Mouse (Mus musculus) embryo, embryonic 11.5 days (tissue): ENCODE results near the gene P2rx4.
"Not testable (repeated sequence)": the region's sequence is repeated elsewhere in the genome, so short reads cannot be mapped to it uniquely, and the experiment has no call there.

Source experiments
- DNase-seq: peaks from one replicate; pipeline ENCODE4 v3.0.0-alpha.2; 2012; ENCODE audit warnings: low read depth, low spot score

P2rx4 gene

DNA sequence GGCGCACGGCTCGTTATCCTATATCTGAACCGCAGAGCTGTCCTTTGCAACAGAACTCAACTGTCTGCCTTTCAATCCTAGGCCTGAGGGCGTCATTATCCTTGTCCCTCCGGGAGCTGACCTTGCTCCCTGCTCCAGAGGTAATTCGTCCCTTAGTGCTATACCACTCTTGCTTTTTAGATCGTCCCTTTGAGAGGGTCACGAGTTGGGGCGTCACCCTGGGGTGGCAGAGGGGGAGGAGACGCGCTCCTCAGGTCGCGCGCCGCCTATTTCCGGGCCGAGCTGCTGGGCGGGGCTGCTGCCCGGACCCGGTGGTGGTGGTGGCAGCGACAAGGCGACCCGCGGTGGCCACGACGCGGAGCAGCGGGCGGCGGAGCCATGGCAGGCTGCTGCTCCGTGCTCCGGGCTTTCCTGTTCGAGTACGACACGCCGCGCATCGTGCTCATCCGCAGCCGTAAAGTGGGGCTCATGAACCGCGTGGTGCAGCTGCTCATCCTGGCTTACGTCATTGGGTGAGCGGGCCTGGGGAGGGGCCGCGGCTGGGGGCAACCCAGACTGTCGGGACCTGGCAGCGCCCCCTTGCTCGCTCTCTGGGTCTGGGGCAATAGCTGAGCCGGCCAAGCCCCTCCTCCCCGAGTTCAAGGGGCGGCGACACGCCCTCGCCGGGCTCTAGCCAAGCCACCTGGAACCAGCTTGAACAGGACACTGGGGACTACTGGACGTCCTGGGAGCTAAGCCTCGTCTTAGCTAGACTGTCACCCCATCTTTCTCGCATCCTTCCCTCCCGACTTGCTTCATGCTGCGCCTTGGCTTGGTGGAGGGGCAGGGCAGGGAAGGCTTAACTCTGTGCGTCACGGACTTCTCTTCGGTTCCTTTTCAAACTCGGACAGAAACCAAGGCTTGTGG lies at the start of gene P2rx4:
P2rx4 (plus strand) TSS at position 269 of the 906 bp plus-strand sequence.
- DNase-seq, result peak; percentile 53

DNA sequence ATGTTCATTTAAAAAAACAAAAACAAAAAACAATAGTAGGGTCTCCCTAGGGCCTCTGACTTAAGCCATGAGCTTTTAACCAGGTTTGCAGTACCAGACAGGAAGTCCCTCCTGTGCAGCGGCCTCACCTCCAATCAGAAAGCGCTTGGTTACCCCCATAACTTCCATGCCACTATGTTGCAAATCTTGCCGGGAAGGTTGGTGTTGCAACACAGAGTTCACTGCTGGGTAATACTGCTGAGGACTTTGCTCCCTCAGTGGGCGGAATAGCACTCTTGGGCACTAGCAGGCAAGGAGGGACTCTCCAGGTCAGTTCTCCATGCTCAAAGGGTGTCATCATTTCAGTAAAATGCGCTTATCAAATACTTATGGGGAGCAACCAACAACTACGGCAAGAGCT lies 44.8 kb upstream of the P2rx4 start:
- no peak for DNase-seq

DNA sequence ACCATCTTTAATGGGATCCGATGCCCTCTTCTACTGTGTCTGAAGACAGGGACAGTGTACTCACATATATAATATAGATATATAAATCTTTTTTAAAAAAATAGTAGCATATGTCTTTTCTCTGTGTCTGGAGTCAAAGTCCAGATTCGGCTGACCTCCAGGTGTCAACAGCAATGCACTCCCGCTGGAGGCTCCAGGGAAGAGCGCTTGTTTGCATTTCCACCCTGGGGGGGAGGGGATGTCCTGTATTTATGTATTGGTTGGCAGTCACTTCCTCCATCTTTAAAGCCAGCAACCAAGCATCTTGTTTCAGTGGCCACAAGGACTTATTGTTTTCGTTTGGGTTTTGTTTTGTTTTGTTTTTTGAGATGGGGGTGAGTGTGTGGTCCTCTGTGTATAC lies 42.3 kb upstream of the P2rx4 start:
- no peak for DNase-seq

DNA sequence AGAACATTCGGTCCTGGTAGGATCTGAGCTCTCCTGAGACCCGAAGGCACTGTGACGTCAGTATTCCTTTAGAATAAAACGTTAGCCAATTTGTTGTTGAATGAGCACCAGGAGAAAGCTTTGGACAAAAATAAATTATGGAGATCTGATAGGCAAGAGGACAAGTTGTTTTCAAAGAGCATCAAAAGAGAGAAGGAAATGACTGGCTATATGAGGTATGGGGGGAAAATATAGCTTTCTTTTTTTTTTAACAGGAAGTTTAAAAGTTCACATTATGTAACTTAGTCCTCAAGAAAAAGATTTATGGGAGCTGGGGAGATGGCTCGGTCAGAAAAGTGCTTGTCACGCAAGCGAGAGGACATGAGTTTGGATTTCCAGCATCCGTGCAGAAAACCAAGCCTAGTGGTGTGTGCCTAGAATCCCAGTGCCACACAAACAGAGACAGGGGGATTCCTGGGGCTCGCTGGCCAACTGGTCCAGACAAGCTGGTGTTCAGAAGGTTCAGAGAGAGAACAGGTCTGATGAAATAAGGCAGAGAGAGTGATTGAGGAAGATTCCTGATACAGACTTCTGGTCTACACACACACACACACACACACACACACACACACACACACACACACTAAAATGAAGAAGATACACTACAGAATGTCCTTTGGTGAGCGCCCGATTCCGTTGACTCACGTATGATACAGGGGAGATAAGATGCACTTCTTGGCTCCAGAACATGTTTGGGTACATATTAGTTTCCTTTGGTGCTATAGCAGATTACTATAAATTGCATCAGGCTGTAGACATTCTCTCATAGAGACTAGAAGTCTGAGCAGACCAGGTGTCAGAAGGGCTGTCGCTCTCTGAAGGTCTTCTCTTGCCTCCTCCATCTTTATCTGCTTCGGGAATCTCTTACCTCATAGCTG lies 38.1 kb upstream of the P2rx4 start:
- DNase-seq, result no peak

DNA sequence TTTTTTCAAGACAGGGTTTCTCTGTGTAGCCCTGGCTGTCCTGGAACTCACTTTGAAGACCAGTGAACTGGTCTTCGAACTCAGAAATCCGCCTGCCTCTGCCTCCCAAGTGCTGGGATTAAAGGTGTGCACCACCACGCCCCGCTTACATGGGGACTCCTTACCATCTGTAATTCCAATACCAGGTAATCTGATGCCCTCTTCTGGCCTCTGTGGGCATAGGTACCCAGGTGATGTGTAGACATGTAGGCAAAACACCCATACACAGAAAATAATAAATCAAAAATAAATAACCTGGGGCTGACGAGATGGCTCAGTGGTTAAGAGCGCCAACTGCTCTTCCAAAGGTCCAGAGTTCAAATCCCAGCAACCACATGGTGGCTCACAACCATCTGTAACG lies 35.7 kb upstream of the P2rx4 start:
- not testable (repeated sequence) for DNase-seq

DNA sequence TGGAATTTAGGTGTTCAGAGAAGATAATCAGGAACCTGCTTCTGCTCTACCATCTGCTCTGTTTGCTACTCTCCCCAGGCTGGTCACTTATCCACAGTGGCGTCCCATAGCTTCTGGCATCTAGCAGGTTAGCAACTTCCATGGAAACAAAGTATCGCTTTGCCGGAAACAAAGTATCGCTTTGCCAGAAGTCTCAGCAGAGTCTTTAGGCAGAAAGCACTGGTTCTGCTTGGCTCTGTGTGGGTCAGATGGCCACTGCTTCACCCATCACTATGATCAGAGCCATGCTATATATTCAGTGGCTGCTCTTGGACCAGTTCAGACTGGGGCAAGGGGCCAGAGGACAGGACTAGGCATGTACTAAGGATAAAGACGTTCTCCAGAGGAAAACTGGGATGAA lies 35.0 kb upstream of the P2rx4 start:
- no peak for DNase-seq

DNA sequence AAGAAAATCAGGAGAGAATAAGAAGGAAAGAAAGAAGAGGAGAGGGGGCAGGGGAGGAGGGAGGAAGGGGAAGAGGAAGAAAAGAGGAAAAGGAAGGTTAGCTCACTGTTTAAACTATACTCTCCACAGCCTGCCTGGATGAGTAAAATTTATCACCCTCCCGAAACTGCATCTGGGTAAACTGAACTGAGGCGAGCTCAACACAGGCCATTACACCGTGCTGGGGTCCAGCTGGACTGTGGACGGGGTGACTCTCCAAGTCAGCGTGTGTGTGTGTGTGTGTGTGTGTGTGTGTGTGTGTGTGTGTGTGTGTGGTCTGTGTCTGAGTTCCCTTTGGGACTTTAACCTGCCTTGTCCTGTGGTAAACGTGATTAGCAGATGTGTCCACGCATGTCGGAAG lies 31.3 kb upstream of the P2rx4 start:
- no peak for DNase-seq

DNA sequence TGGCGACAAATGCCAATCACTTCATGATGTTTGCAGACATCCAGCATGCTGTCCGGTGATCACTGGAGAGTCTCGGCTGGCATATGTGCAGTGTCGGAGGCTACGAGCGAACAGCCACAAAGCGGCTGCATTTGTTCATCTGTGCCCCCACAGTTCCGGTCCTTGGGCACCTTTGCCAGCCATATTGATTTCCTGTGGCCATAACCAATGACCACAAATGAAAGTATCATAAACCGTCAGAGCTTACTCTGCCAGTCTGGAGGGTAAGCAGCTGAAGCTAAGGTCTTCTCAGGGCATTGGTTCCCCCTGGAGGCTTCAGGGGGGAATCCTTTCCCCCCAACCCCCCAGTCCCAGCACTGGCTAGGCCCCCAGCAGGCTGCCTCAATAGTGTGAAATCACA lies 29.4 kb upstream of the P2rx4 start:
- no peak for DNase-seq

DNA sequence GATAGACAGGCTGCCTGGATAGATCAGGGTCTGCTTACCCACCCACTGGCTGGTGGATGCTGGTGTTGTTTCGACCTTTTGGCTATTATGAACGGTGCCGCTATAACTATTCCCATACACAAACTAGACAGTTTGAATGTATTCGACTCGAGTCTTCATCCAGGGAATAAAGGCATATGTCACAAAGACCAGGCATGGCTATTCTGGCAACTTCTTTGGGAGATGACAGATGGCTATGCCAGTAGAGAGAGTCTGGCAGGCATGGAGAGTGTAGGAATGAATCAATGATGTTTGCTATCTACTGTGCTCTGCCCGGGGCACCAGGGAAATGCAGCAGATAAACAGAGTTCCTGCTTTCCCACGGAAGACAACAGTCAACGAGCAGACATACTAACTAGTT lies 27.5 kb upstream of the P2rx4 start:
- DNase-seq, result no peak

DNA sequence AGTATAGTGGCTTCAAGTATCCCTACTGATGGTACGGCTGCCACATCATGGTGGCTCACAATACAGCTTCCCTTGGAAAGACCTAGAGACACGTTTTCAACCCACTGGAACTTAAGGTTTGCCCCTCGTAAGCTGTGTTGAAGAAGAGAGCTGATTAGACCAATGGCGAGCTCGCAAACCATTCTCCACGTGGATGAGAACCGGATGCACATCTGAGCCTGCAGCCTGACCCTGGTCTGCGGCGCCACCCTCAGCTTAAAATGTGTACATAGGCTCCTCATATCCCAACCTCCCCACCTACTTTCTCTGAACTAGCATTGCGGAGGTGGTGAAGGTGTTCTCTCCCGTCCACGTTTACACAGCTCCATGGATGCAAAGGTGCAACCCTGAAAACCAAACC lies 26.1 kb upstream of the P2rx4 start:
- no peak for DNase-seq

DNA sequence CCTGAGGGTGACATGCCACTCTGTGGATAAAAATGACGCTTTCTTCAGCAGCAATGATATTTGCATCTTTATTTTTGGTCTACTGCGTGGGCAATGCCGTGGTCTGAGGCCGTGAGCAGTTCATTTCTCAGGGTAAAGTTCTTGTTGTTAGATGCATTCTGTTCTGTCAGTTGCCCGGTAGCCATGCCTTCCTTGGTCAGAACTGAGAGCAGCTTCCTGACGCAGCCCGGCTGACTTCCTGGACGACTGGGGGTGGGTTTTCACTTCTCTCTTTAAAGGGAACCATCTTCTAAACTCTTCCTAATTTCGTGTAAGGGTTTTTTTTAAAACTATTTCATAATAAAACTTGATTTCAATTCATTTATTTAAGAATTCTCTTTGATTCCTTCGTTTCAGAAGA lies 23.4 kb upstream of the P2rx4 start:
- DNase-seq, result no peak

DNA sequence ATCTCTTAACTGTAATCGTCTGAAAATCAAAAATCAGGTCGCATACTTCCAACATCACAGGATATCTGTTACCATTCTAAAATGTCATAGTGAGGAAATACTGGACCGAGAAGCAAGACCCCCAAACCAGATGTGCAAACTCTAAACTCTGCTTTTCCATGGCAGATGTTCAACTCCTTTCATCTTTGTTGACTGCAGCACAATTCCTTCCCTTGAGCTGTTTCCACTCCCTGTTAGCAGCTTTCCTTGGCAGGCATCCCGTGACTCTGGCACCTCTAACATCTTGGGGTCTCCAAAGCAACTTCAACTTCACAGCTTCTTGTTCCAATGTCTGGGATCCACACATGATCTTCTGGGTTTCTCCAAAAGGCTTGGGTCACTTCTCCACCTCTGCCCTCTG lies 20.0 kb upstream of the P2rx4 start:
- no peak for DNase-seq

DNA sequence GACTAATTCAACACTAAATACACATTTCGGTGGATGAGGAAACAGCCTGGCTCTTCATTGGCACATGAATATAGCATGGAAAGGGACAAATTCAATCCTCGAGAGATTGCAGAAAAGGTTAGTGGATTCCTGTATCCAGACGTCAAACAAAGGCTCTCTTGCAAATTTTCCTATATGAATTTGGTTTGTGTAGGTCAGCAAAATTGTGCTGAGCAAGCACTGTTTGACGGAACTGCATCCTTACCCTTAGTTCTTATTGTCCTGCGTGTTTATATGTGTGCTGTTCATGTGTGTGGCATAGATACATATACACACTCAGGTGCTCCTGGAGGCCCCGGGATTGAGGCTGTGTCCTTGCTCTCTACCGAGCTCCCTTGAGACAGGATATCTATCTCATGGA lies 18.2 kb upstream of the P2rx4 start:
- no peak for DNase-seq

DNA sequence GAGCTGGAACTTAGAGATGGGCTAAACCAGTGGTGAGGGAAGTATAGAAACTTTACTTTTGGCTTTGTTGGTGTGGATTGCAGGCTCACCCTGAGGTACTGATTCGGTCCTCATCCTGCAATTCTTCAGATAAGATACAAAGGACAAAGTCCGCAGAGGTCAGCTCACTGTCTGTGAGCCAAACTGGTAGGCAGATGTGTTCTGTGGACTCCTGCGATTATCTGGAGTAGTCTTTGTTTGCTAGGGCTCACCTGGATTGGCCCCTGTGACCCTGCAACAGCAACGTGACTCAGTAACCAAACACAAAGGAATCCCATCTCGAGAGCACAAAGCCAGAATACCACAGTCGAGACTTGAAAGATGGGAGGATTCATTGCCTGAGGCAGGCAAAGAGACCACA lies 16.9 kb upstream of the P2rx4 start:
- DNase-seq, result no peak

DNA sequence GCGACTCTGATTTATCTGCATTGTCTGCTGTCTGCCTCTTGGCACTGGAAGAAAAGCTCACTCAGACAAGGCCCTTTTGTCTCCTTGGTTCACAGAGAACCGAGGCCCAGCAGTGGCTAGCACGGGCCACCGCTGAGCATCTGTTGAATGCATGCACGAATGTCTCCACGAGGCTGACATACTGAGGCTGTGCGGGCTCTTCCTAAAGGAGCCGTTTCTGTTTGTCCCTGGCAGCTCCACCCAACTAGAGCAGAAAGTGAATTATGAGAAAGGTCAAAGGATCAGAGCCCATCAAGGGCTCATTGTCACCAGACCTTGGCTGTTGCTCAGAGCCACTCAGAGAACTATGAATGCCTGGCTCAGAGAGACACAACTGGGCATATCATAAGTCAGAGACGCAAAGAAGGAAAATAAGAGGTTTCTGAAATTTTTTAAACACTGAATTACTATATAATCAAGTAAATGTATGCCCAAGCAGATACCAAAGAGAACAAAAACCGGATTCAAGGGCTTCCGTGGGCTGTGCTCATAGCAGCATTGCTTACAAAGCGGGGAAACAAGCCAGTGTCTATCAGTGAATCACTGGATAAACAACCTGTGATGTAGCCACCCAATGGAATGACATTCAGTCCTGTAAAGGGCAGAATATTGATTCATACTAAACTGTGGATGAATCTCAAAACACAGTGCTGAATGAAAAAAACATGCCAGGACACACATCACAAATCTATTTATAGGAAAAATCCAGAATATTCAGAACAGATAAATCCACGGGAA lies 13.7 kb upstream of the P2rx4 start:
- peak; percentile 32 for DNase-seq

DNA sequence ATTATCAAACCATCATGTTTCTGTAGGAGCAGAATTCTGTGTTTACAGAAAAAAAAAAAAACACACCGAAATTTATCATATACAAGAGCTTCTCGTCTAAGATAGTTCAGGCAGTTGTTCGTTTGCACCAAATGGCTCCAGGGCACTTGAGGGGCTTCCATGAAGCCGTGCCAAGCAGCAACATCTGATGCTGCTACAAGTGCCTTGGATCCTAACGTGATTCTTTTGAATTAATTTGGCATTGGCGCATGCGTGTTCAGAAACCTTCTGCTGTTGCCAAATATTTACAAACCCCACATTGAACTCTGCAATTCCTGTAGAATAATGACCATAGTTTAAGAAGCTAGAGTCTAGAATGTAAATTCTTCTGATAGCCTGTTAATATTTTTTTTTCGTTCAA lies 11.8 kb upstream of the P2rx4 start:
- DNase-seq, result no peak

DNA sequence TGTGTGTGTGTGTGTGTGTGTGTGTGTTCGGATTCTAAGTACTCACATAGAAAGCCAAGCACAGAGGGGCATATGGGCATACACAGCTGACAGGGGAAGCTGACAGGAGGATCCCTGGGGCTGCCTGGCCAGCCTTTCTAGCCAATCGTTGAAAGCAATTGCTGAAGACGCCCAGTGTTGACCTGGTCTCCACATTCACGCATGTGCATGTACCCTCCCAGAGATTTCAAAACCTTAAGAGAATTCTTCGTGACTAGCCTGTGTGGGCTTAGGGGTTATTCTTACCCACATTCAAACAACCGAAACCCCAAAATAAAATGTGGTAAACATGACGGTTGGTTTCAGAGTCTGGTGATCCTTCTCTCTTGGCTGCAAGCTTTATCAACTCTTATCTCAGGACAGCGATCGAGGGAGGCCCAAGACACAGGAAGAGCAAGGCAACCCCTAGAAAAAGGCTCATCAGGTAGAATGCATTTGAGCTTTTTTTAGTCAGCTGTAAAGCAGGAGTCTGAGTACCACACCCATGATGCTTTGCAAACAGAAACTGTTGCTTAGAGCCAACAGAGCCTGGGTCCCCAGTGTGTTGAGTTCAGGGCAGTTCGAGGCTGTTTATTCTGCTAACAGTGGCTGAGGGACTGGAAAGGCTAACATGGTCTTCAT lies 9.2 kb upstream of the P2rx4 start:
- no peak for DNase-seq

DNA sequence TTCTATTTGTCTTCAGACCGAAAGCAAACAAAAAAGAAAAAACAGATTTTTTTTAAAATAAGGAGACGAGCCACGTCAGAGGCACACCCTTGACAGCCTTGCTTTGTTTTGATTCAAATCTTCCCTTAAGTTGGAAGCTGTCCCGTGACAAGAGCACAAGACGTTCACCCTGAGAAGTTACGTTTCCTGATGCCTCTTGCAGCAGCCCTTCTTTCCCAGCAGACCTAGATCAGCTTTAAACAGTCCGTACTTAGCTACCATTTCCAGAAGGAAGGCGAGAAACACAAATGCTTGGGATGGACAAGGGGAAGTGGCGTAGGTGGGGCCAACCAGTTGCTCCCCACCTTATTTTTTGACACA lies 8.7 kb upstream of the P2rx4 start:
- no peak for DNase-seq

DNA sequence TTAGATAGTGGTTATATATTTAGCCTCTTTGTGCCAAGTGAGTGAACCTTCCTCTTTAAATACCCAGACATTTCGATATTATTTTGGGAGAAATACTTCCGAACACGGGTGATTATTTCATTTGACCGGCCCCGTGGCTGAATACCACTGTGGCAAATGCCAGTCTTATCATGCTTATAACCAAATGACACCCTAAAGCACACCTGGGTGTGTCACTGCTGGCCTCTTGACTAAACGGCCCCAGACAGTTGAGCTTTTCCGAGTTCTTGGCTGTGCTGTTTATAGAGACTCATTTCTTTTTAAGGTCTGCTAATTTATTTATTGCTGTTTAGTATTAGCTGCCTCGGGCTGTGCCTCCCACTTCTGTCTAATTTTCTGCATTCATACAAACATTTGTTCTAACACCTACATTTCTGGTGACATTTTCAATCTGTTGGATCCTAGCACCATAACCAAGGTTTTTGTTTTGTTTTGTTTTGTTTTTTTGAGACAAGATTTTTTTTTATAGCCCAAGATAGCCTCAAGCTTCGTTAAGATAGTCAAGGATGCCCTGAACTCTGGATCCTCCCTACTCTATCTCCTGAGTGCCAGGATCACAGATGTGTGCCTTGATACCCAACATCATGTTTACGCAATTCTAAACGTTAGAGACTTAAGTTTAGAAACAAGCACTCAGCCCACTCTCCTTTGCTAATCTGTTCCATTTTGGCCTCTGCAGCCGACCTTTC lies 7.1 kb upstream of the P2rx4 start:
- DNase-seq, result no peak

DNA sequence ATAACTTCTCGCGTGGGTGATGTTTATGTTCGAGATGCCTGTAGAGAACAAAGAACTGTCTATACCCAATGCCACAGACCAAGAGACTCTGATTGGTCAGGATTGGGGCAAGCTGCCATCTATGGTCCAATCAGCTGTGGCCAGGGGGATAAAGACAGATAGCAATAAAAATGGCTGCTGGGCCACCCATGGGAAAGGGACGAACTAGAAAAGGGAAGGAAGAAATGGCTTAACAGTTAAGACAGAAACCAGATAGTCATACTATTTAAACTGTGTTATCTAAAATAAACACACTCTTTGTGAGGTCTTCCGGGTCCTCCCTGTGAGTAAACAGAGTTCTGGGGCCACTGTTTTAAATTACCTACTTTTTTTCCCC lies 6.5 kb upstream of the P2rx4 start:
- no peak for DNase-seq

DNA sequence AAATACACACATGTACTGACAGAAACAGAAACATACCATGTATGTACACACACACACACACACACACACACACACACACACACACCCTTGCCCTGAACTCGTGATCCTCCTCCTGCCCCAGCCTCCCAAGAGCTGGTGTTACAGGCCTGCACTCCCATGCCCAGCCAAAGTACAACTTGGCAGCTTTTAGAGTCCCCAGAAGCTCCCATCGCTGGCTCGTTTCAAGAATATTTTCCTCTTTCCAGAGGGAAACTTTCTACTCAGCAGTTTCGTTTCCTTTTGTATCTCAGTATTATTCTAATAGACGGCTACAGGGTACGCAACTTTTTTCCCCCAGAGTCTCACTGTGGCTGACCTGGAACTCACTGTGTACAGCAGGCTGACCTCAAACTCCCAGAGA lies 5.2 kb upstream of the P2rx4 start:
- no peak for DNase-seq
